8 mouse cellular contexts compared by ENCODE assay signal in the genomic region with DNA sequence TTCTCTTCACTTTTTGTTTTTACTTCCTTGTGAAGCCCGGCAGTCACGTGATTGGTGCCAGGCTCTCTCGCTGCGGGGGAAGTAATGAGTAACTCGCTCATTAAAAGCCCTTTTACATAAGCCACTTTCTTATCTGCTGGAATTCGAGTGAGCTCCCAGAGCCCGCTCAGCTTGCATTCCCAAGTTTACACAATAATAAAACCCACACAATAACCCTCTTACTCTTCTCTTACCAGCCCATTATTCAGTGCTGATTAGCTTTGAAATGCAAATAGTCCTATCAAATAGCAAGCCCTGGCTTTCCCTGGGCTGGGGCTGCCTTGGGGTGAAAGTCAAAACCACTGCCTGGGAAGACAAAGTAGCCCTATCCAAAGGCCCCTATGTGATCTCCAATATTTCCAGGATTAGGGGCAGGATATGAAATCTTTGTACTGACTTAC. TPM values are rescaled to one million over a fixed set of nuclear protein-coding genes. Genes with fewer than 3 reads are reported as not detected.
DNase-seq lines count a peak whose midpoint lies in the region; ATAC-seq and TF ChIP-seq lines count a peak whose summit lies in the region.

No protein-coding gene starts in this region.

- H3K4me1 ChIP-seq in intestine, postnatal 0 days (replicated peaks; ENCODE audit: control insufficient read depth, insufficient read depth, low read length) = 0 out of 2 replicates have a peak, but pooled peaks cover 5% of the 10 kb centered on the region
- 0 out of 2 replicates have a peak, but pooled peaks cover 3% of the 10 kb centered on the region for H3K4me1 ChIP-seq in limb, embryonic 11.5 days (ENCODE audit: control insufficient read depth, insufficient read depth, low read length)
- H3K4me1 ChIP-seq in midbrain, embryonic 10.5 days = peaks cover 22% of the 10 kb centered on the region

- peak; percentile 68 for DNase-seq in right cerebral cortex, adult 18-20 months
- no peak for DNase-seq in right cerebral cortex, postnatal 4 days
- peak; percentile 76 for DNase-seq in embryo, embryonic 10 days (ENCODE audit: low spot score)
- DNase-seq in heart, adult 18-20 months = peak; percentile 60 to 76
- peak; percentile 64 for DNase-seq in limb, embryonic 11.5 days (ENCODE audit: low spot score)
- DNase-seq in midbrain, embryonic 10.5 days (ENCODE audit: low spot score) = peak; percentile 48
- DNase-seq in spleen, postnatal 36 days (ENCODE audit: low spot score in 2 of 2) = peak; percentile 52 to 59

- no peaks in the 10 kb centered on the region for H3K36me3 ChIP-seq in intestine, postnatal 0 days (ENCODE audit: control insufficient read depth, insufficient read depth)
- H3K36me3 ChIP-seq in limb, embryonic 11.5 days (ENCODE audit: control insufficient read depth, insufficient read depth, low read length) = no peaks in the 10 kb centered on the region
- no peaks in the 10 kb centered on the region for H3K36me3 ChIP-seq in midbrain, embryonic 10.5 days

- H3K9ac ChIP-seq in intestine, postnatal 0 days (ENCODE audit: low read depth, low read length) = peak overlapping the region; percentile 60
- peak overlapping the region; percentile 61 for H3K9ac ChIP-seq in limb, embryonic 11.5 days (ENCODE audit: low read length)

- ATAC-seq in intestine, postnatal 0 days = peak; percentile 61
- peak; percentile 67 for ATAC-seq in limb, embryonic 11.5 days (ENCODE audit: insufficient number of reproducible peaks, low FRiP score, low TSS enrichment, low read depth)

- H3K9me3 ChIP-seq in intestine, postnatal 0 days (ENCODE audit: control insufficient read depth) = no peaks in the 10 kb centered on the region
- no peaks in the 10 kb centered on the region for H3K9me3 ChIP-seq in limb, embryonic 11.5 days (ENCODE audit: control insufficient read depth, low read length)
- H3K9me3 ChIP-seq in midbrain, embryonic 10.5 days (replicated peaks) = no peaks in the 10 kb centered on the region

- 0% methylated on average over 7 of the region's 7 CpGs for WGBS in intestine, postnatal 0 days
- WGBS in limb, embryonic 11.5 days = under 1% methylated on average over 7 of the region's 7 CpGs
- WGBS in midbrain, embryonic 10.5 days = 0% methylated on average over 7 of the region's 7 CpGs

- no peaks in the 10 kb centered on the region for H3K27me3 ChIP-seq in intestine, postnatal 0 days (replicated peaks; ENCODE audit: control insufficient read depth, insufficient read depth, low read length)
- no peaks in the 10 kb centered on the region for H3K27me3 ChIP-seq in limb, embryonic 11.5 days (ENCODE audit: control insufficient read depth, insufficient read depth, low read length)
- peaks cover 19% of the 10 kb centered on the region; the same call in 1 of the 2 replicates for H3K27me3 ChIP-seq in midbrain, embryonic 10.5 days (ENCODE audit: low read depth, poor library complexity, severe bottlenecking)

- TF ChIP-seq CTCF in intestine, postnatal 0 days (IDR thresholded peaks at IDR 0.05; ENCODE audit: low read depth) = no peak

- peak overlapping the region; percentile 92 for H3K27ac ChIP-seq in intestine, postnatal 0 days (ENCODE audit: low read depth, low read length)
- H3K27ac ChIP-seq in limb, embryonic 11.5 days (replicated peaks; ENCODE audit: low read depth, low read length) = no peak overlapping the region
- peak overlapping the region; percentile 82 for H3K27ac ChIP-seq in midbrain, embryonic 10.5 days (replicated peaks)

- H3K4me3 ChIP-seq in intestine, postnatal 0 days (ENCODE audit: low read depth, low read length) = peak overlapping the region; percentile 34
- H3K4me3 ChIP-seq in limb, embryonic 11.5 days (ENCODE audit: low read depth, low read length) = peak overlapping the region; percentile 33
- H3K4me3 ChIP-seq in midbrain, embryonic 10.5 days = peak overlapping the region; percentile 57

- peak overlapping the region; percentile 64 for H3K4me2 ChIP-seq in intestine, postnatal 0 days (replicated peaks; ENCODE audit: low read depth)
- H3K4me2 ChIP-seq in limb, embryonic 11.5 days (ENCODE audit: low read depth, severe bottlenecking) = peak overlapping the region; percentile 58

RNA-seq across cellular contexts. Expression of a gene that starts 36.1 kb away (rescaled TPM):
- total RNA-seq in heart, adult 18-20 months (2021) = 10 to 100 TPM; 33.8 to 39.1 TPM
- 55.9 and 56.0 TPM in 2 replicates for polyA plus RNA-seq in intestine, postnatal 0 days (2015; fragmentation: Nextera tagmentation; extraction: Ambion mirVana)
- 22.9 and 24.4 TPM in 2 replicates for polyA plus RNA-seq in limb, embryonic 11.5 days (2014; fragmentation: Nextera tagmentation; extraction: Ambion mirVana)
- polyA plus RNA-seq in midbrain, embryonic 10.5 days (2016; fragmentation: Nextera tagmentation; extraction: Ambion mirVana) = 59.9 and 75.6 TPM in 2 replicates
